Comparison of ENCODE assay signal across 17 mouse cellular contexts in the genomic region with DNA sequence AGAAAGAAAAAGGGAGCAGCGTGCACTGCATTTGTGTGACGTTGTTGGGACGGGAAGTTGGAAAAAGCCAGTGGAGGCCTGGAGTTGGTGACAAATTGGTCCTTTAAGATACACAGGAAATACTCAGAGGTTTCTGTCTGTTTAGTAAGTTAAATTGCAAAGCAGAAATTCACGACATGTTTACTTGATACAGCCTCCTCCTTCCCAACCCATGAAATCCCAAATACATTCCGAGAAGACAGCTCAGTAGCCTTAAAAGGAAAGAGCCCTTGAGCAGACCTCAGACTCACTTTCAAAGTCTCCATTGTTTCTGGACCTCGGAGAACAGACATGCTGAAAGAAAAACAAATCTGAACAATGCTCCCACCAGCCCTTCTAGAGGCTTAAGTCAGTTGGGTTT. TPM values are rescaled to one million over a fixed set of nuclear protein-coding genes. Genes with fewer than 3 reads are reported as not detected.
A peak's percentile ranks its signal among the peaks of the same experiment; 100 is the strongest.
DNase-seq lines count a peak whose midpoint lies in the region; ATAC-seq and TF ChIP-seq lines count a peak whose summit lies in the region.
"Had no signal": no experiment of that assay in that cellular context is flagged by ENCODE, and none has a peak within 500 bp of the region (broad histone marks: within the 10 kb centered on the region; RNA-seq: fewer than 3 reads in every experiment).

No protein-coding gene starts in this region.

- peaks cover 5% of the 10 kb centered on the region; the same call in 1 of the 2 replicates for H3K4me1 ChIP-seq in heart, embryonic 10.5 days
- H3K4me1 ChIP-seq in kidney, embryonic 16.5 days (ENCODE audit: insufficient read depth, low read length): peaks cover 26% of the 10 kb centered on the region
- peaks cover 55% of the 10 kb centered on the region for H3K4me1 ChIP-seq in limb, embryonic 14.5 days (ENCODE audit: control insufficient read depth, insufficient read depth, low read length)
- H3K4me1 ChIP-seq: neural tube, embryonic 13.5 days had no signal

- no peak for TF ChIP-seq POLR2A in limb, embryonic 14.5 days (IDR thresholded peaks at IDR 0.05; ENCODE audit: borderline replicate concordance, extremely low read depth, insufficient read depth, insufficient read length)

- H3K9ac ChIP-seq in kidney, embryonic 16.5 days (replicated peaks; ENCODE audit: low read length): no peak overlapping the region
- H3K9ac ChIP-seq in limb, embryonic 14.5 days (ENCODE audit: low read depth, low read length, severe bottlenecking): no peak overlapping the region
- H3K9ac ChIP-seq: neural tube, embryonic 13.5 days had no signal

- no peaks in the 10 kb centered on the region for H3K27me3 ChIP-seq in heart, embryonic 10.5 days (ENCODE audit: insufficient read depth, poor library complexity, severe bottlenecking)
- no peaks in the 10 kb centered on the region for H3K27me3 ChIP-seq in kidney, embryonic 16.5 days (ENCODE audit: insufficient read depth, low read length)
- no peaks in the 10 kb centered on the region for H3K27me3 ChIP-seq in limb, embryonic 14.5 days (ENCODE audit: control insufficient read depth, insufficient read depth, low read length)
- H3K27me3 ChIP-seq: neural tube, embryonic 13.5 days had no signal

- peak overlapping the region; percentile 62 for H3K27ac ChIP-seq in heart, embryonic 10.5 days
- peak overlapping the region; percentile 41 for H3K27ac ChIP-seq in kidney, embryonic 16.5 days (ENCODE audit: low read length)
- H3K27ac ChIP-seq in limb, embryonic 14.5 days (replicated peaks; ENCODE audit: low read depth, low read length): peak overlapping the region; percentile 52; the same call in 1 of the 2 replicates
- H3K27ac ChIP-seq: neural tube, embryonic 13.5 days had no signal

- WGBS in heart, embryonic 10.5 days: 45% methylated on average over 6 of the region's 6 CpGs
- 45% methylated on average over 6 of the region's 6 CpGs for WGBS in kidney, embryonic 16.5 days
- 30% methylated on average over 6 of the region's 6 CpGs for WGBS in limb, embryonic 14.5 days

- no peaks in the 10 kb centered on the region for H3K36me3 ChIP-seq in heart, embryonic 10.5 days
- no peaks in the 10 kb centered on the region for H3K36me3 ChIP-seq in kidney, embryonic 16.5 days (ENCODE audit: insufficient read depth, low read length)
- H3K36me3 ChIP-seq in limb, embryonic 14.5 days (ENCODE audit: control insufficient read depth, insufficient read depth, low read length): no peaks in the 10 kb centered on the region
- H3K36me3 ChIP-seq: neural tube, embryonic 13.5 days had no signal

- H3K4me3 ChIP-seq in heart, embryonic 10.5 days: no peak overlapping the region
- no peak overlapping the region for H3K4me3 ChIP-seq in kidney, embryonic 16.5 days (ENCODE audit: low read length)
- no peak overlapping the region for H3K4me3 ChIP-seq in limb, embryonic 14.5 days (replicated peaks; ENCODE audit: low read length)
- H3K4me3 ChIP-seq: erythroblast, embryonic 14.5 days; neural tube, embryonic 13.5 days had no signal

- DNase-seq in heart, embryonic 10.5 days (ENCODE audit: low spot score): no peak
- DNase-seq in heart, adult 18-20 months: no peak
- no peak for DNase-seq in kidney, postnatal 25 days
- peak; percentile 62 for DNase-seq in NIH3T3 (ENCODE audit: low read depth)
- no peak for DNase-seq in limb, embryonic 14.5 days (ENCODE audit: low spot score)
- DNase-seq in thymus, postnatal 14 days: no peak
- DNase-seq: adrenal gland, adult 2 months; cerebellum, adult 2 months; kidney, postnatal 4 days; layer of hippocampus, postnatal 36 days; liver had no signal

- no peak overlapping the region for H3K4me2 ChIP-seq in kidney, embryonic 16.5 days (replicated peaks; ENCODE audit: low read depth, low read length)
- H3K4me2 ChIP-seq in limb, embryonic 14.5 days (replicated peaks; ENCODE audit: low read depth, low read length, severe bottlenecking): no peak overlapping the region
- H3K4me2 ChIP-seq: neural tube, embryonic 13.5 days had no signal

- no peak for ATAC-seq in kidney, embryonic 16.5 days (ENCODE audit: low FRiP score, low TSS enrichment)
- ATAC-seq in limb, embryonic 14.5 days (ENCODE audit: low FRiP score, low read depth): no peak
- no peak for ATAC-seq in monocyte, adult 5-6 weeks (replicated peaks; ENCODE audit: insufficient number of reproducible peaks, low FRiP score, low TSS enrichment, poor library complexity, severe bottlenecking)
- ATAC-seq: forebrain, embryonic 16.5 days; midbrain, embryonic 16.5 days had no signal

- no peaks in the 10 kb centered on the region for H3K9me3 ChIP-seq in heart, embryonic 10.5 days
- no peaks in the 10 kb centered on the region for H3K9me3 ChIP-seq in kidney, embryonic 16.5 days (ENCODE audit: low read length)
- no peaks in the 10 kb centered on the region for H3K9me3 ChIP-seq in limb, embryonic 14.5 days (ENCODE audit: control insufficient read depth, low read length)
- H3K9me3 ChIP-seq: neural tube, embryonic 13.5 days had no signal

RNA-seq across cellular contexts. Expression of gene Filip1l, which starts 48.8 kb away (rescaled TPM):
- 16.0 and 20.3 TPM in 2 replicates for polyA plus RNA-seq in heart, embryonic 10.5 days (2016; fragmentation: Nextera tagmentation; extraction: Ambion mirVana)
- total RNA-seq in heart, adult 18-20 months (2021): 10 to 100 TPM; 26.0 to 34.6 TPM
- 27.7 and 28.1 TPM in 2 replicates for polyA plus RNA-seq in kidney, embryonic 16.5 days (2015; fragmentation: Nextera tagmentation; extraction: Ambion mirVana)
- 21.4 and 30.3 TPM in 2 replicates for polyA plus RNA-seq in limb, embryonic 14.5 days (2012; rRNA removed)
- 43.9 and 50.6 TPM in 2 replicates for polyA plus RNA-seq in limb, embryonic 14.5 days (2014; fragmentation: Nextera tagmentation; extraction: Ambion mirVana)
- total RNA-seq in monocyte, adult 5-6 weeks (2017): 186 to 207 TPM (median 200 TPM) in 3 replicates
- polyA plus RNA-seq: erythroblast, embryonic 14.5 days had no signal
